Mouse (Mus musculus) WW6 (cell line): ENCODE results near the gene Rbpj.

ENCODE experiments used
- DNase-seq: peaks from one replicate; pipeline ENCODE4 v3.0.0-alpha.2; 2013; ENCODE audit warnings: low read depth, low spot score

The Rbpj gene

GRCm38 (mm10) chr5:53590875-53591682 is 125.1 kb downstream of the Rbpj start:
- DNase-seq, result no peak

- DNase-seq, result no peak
Measured at GRCm38 (mm10) chr5:53591683-53592050, 125.7 kb downstream of the Rbpj start.

GRCm38 (mm10) chr5:53593080-53593688 is 127.2 kb downstream of the Rbpj start:
- DNase-seq, result no peak

GRCm38 (mm10) chr5:53594274-53594673 is 128.3 kb downstream of the Rbpj start:
- peak; percentile 38 for DNase-seq

GRCm38 (mm10) chr5:53598510-53598909 is 132.6 kb downstream of the Rbpj start:
- DNase-seq, result no peak

- no peak for DNase-seq
Measured at GRCm38 (mm10) chr5:53599116-53599515, 133.2 kb downstream of the Rbpj start.

- no peak for DNase-seq
Measured at GRCm38 (mm10) chr5:53602194-53602593, 136.2 kb downstream of the Rbpj start.

- no peak for DNase-seq
Measured at GRCm38 (mm10) chr5:53605450-53605849, 139.5 kb downstream of the Rbpj start.

GRCm38 (mm10) chr5:53607230-53607996 is 141.5 kb downstream of the Rbpj start:
- DNase-seq, result no peak

GRCm38 (mm10) chr5:53618844-53619243 is 152.9 kb downstream of the Rbpj start:
- DNase-seq, result no peak

GRCm38 (mm10) chr5:53632026-53632425 is 166.1 kb downstream of the Rbpj start:
- no peak for DNase-seq

- no peak for DNase-seq
Measured at GRCm38 (mm10) chr5:53636795-53637194, 170.8 kb downstream of the Rbpj start.

- DNase-seq, result no peak
Measured at GRCm38 (mm10) chr5:53637206-53637605, 171.3 kb downstream of the Rbpj start.

GRCm38 (mm10) chr5:53638647-53639046 is 172.7 kb downstream of the Rbpj start:
- DNase-seq, result no peak

- no peak for DNase-seq
Measured at GRCm38 (mm10) chr5:53646669-53647068, 180.7 kb downstream of the Rbpj start.

GRCm38 (mm10) chr5:53647358-53647757 is 181.4 kb downstream of the Rbpj start:
- no peak for DNase-seq

GRCm38 (mm10) chr5:53656596-53656995 is 190.6 kb downstream of the Rbpj start:
- DNase-seq, result no peak

- DNase-seq, result no peak
Measured at GRCm38 (mm10) chr5:53657925-53658324, 192.0 kb downstream of the Rbpj start.

GRCm38 (mm10) chr5:53661508-53661907 is 195.6 kb downstream of the Rbpj start:
- no peak for DNase-seq

GRCm38 (mm10) chr5:53662413-53662812 is 196.5 kb downstream of the Rbpj start:
- DNase-seq, result no peak

GRCm38 (mm10) chr5:53663665-53664064 is 197.7 kb downstream of the Rbpj start:
- no peak for DNase-seq

- DNase-seq, result no peak
Measured at GRCm38 (mm10) chr5:53668021-53668420, 202.1 kb downstream of the Rbpj start.
